Comparison of ENCODE assay signal across 17 mouse cellular contexts in genomic region chr12:82364186-82364585, GRCm38 (mm10).
"Had no signal": no experiment of that assay in that cellular context is flagged by ENCODE, and none has a peak within 500 bp of the region (broad histone marks: within the 10 kb centered on the region; RNA-seq: fewer than 3 reads in every experiment).

No protein-coding gene starts in this region.

- H3K27me3 ChIP-seq: liver, embryonic 15.5 days; lung, embryonic 15.5 days; megakaryocyte, embryonic 14.5 days; midbrain, embryonic 12.5 days; midbrain, embryonic 15.5 days; neural tube, embryonic 12.5 days; stomach, embryonic 15.5 days had no signal

- DNase-seq: liver, postnatal 0 days; lung, adult 2 months; lung, postnatal 14 days; lung, postnatal 36 days; right cerebral cortex, postnatal 14 days; thymus, adult 2 months; thymus, postnatal 25 days; thymus, postnatal 4 days had no signal

- H3K4me3 ChIP-seq: liver, embryonic 15.5 days; lung, embryonic 15.5 days; megakaryocyte, embryonic 14.5 days; midbrain, embryonic 12.5 days; midbrain, embryonic 15.5 days; neural tube, embryonic 12.5 days; stomach, embryonic 15.5 days had no signal

- H3K9ac ChIP-seq: liver, embryonic 15.5 days; liver, postnatal 0 days; lung, embryonic 15.5 days; midbrain, embryonic 12.5 days; midbrain, embryonic 15.5 days; neural tube, embryonic 12.5 days; stomach, embryonic 15.5 days had no signal

- H3K9me3 ChIP-seq: liver, embryonic 15.5 days; lung, embryonic 15.5 days; megakaryocyte, embryonic 14.5 days; midbrain, embryonic 12.5 days; midbrain, embryonic 15.5 days; neural tube, embryonic 12.5 days; stomach, embryonic 15.5 days had no signal

- ATAC-seq: liver, postnatal 0 days; lung, postnatal 0 days; midbrain, embryonic 15.5 days had no signal

- H3K4me1 ChIP-seq: liver, embryonic 15.5 days; lung, embryonic 15.5 days; midbrain, embryonic 15.5 days; stomach, embryonic 15.5 days had no signal

- H3K27ac ChIP-seq: liver, embryonic 15.5 days; lung, embryonic 15.5 days; macrophage; midbrain, embryonic 12.5 days; midbrain, embryonic 15.5 days; neural tube, embryonic 12.5 days; stomach, embryonic 15.5 days had no signal

- H3K36me3 ChIP-seq: liver, embryonic 15.5 days; midbrain, embryonic 12.5 days; midbrain, embryonic 15.5 days; neural tube, embryonic 12.5 days; stomach, embryonic 15.5 days had no signal

- H3K4me2 ChIP-seq: liver, embryonic 15.5 days; lung, embryonic 15.5 days; midbrain, embryonic 12.5 days; midbrain, embryonic 15.5 days; neural tube, embryonic 12.5 days; stomach, embryonic 15.5 days had no signal
